Mouse (Mus musculus): ENCODE measurements around the gene Cpsf4l. TPM values are rescaled to one million over a fixed set of nuclear protein-coding genes. Genes with fewer than 3 reads are reported as not detected.

Gene Cpsf4l
- total and polyA plus RNA-seq, 3 experiments = not detected

DNA sequence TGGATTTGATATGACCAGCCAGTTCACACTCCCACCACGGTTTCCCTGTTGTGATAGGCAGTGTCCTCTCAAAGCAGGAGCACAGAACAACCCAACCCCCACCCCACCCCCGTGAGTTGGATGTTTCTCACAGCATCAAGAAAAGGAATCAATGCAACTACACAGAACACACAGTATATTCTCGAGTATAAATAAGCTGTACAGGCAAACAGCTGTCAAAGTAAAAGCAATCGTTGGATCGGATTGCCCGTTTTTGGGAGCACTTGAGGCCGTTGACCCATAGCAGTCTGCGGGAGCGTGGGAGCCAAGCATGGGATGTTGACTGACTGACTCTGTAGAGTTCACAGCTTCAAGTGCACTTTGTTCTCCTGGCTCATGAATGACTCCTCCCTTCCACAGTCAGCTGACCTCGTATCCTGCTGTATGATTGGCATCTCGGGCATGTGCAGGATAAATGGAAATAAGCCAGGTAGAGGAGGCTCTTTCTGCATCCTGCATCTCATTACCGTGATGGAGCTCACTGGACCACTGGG lies 11.7 kb downstream of the Cpsf4l start:
- no peaks in the 10 kb centered on the region for H3K27me3 ChIP-seq (ENCODE audit: insufficient read depth, low read length)
- H3K4me3 ChIP-seq (ENCODE audit: low read depth, low read length) = no peak overlapping the region
- H3K4me1 ChIP-seq (ENCODE audit: insufficient read depth, low read depth, low read length) = no peaks in the 10 kb centered on the region
- DNase-seq (ENCODE audit: low spot score) (no peak), ATAC-seq (ENCODE audit: extremely low read depth, insufficient number of reproducible peaks, low FRiP score, poor library complexity, severe bottlenecking) (no peak)
- no peak for TF ChIP-seq POLR2AphosphoS5 (IDR thresholded peaks at IDR 0.05; ENCODE audit: insufficient replicate concordance, low read depth, low read length)
- no peak for TF ChIP-seq CTCF (IDR thresholded peaks at IDR 0.05; ENCODE audit: low read depth, low read length)
- TF ChIP-seq TAL1 (conservative IDR thresholded peaks at IDR 0.05; ENCODE audit: low read depth, low read length) = no peak
- no peak for TF ChIP-seq GATA2 (IDR thresholded peaks at IDR 0.05; ENCODE audit: borderline replicate concordance, low read depth, low read length)
- TF ChIP-seq GATA1 (IDR thresholded peaks at IDR 0.05; ENCODE audit: borderline replicate concordance, low read length) = no peak
- H3K9me3 ChIP-seq (replicated peaks) = no peaks in the 10 kb centered on the region
- peaks cover 48% of the 10 kb centered on the region for H3K36me3 ChIP-seq (replicated peaks)

- DNase-seq (ENCODE audit: low spot score) (no peak), ATAC-seq (ENCODE audit: extremely low read depth, insufficient number of reproducible peaks, low FRiP score, poor library complexity, severe bottlenecking) (no peak)
- H3K9me3 ChIP-seq (replicated peaks) = no peaks in the 10 kb centered on the region
- H3K27me3 ChIP-seq (ENCODE audit: insufficient read depth, low read length) = no peaks in the 10 kb centered on the region
- peaks cover 53% of the 10 kb centered on the region for H3K36me3 ChIP-seq (replicated peaks)
- no peak overlapping the region for H3K4me3 ChIP-seq (ENCODE audit: low read depth, low read length)
- TF ChIP-seq GATA1 (IDR thresholded peaks at IDR 0.05; ENCODE audit: borderline replicate concordance, low read length) = no peak
- no peak for TF ChIP-seq TAL1 (conservative IDR thresholded peaks at IDR 0.05; ENCODE audit: low read depth, low read length)
- TF ChIP-seq CTCF (IDR thresholded peaks at IDR 0.05; ENCODE audit: low read depth, low read length) = no peak
- TF ChIP-seq POLR2AphosphoS5 (IDR thresholded peaks at IDR 0.05; ENCODE audit: insufficient replicate concordance, low read depth, low read length) = no peak
- no peak for TF ChIP-seq GATA2 (IDR thresholded peaks at IDR 0.05; ENCODE audit: borderline replicate concordance, low read depth, low read length)
- no peaks in the 10 kb centered on the region for H3K4me1 ChIP-seq (ENCODE audit: insufficient read depth, low read depth, low read length)
These were observed 12.2 kb downstream of the Cpsf4l start for GRCm38 (mm10) chr11:113697571-113697970.

DNA sequence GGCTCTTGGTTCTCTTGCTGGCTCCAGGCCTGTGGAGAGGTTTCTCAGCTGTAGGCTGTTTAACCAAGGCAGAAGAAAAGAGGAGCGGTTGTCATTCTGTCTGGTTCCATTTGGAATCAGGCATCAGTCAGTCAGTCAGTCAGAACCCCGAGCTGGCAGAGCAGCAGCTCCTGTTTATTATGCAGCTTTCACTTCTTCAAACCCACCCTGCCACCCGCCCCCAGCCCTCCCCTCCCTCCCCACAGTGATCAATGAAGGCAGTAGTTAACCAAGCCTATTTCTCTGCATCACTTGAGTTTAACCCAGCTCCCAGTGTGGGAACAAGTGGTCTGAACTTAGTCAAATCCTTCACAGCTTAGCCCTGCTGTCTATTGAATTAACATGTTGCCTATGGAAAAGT lies 18.0 kb downstream of the Cpsf4l start:
- peaks cover 25% of the 10 kb centered on the region for H3K4me1 ChIP-seq (ENCODE audit: insufficient read depth, low read depth, low read length)
- ATAC-seq (ENCODE audit: extremely low read depth, insufficient number of reproducible peaks, low FRiP score, poor library complexity, severe bottlenecking) (no peak), DNase-seq (ENCODE audit: low spot score) (no peak)
- TF ChIP-seq POLR2AphosphoS5 (IDR thresholded peaks at IDR 0.05; ENCODE audit: insufficient replicate concordance, low read depth, low read length) = no peak
- no peak for TF ChIP-seq CTCF (IDR thresholded peaks at IDR 0.05; ENCODE audit: low read depth, low read length)
- TF ChIP-seq TAL1 (conservative IDR thresholded peaks at IDR 0.05; ENCODE audit: low read depth, low read length) = no peak
- TF ChIP-seq GATA1 (IDR thresholded peaks at IDR 0.05; ENCODE audit: borderline replicate concordance, low read length) = no peak
- no peak for TF ChIP-seq GATA2 (IDR thresholded peaks at IDR 0.05; ENCODE audit: borderline replicate concordance, low read depth, low read length)
- H3K9me3 ChIP-seq (replicated peaks) = no peaks in the 10 kb centered on the region
- H3K4me3 ChIP-seq (ENCODE audit: low read depth, low read length) = no peak overlapping the region
- peaks cover 94% of the 10 kb centered on the region for H3K36me3 ChIP-seq (replicated peaks)
- no peaks in the 10 kb centered on the region for H3K27me3 ChIP-seq (ENCODE audit: insufficient read depth, low read length)

GRCm38 (mm10) chr11:113691318-113691717 lies 18.5 kb downstream of the Cpsf4l start:
- no peak overlapping the region for H3K4me3 ChIP-seq (ENCODE audit: low read depth, low read length)

DNA sequence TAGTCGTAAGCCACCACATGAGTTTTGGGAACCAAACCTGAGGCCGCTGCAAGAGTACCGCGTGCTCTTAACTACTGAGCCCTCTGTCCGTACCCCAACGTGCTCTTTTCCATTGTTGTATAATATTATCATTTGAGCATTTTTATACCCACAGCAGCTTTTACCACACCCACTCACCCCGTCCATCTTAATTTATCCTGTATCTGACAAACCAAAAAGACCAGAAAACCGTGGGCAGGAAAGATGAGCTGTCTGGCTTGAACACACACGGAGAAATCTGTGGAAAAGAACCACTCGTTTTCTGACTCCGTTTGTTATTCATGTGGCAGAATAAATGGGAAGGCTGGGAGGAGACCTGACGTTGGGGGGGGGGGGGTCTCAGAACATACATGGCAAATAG lies 19.3 kb downstream of the Cpsf4l start:
- ATAC-seq (ENCODE audit: extremely low read depth, insufficient number of reproducible peaks, low FRiP score, poor library complexity, severe bottlenecking) (no peak), DNase-seq (ENCODE audit: low spot score) (no peak)
- TF ChIP-seq GATA2 (IDR thresholded peaks at IDR 0.05; ENCODE audit: borderline replicate concordance, low read depth, low read length) (no peak), POLR2AphosphoS5 (IDR thresholded peaks at IDR 0.05; ENCODE audit: insufficient replicate concordance, low read depth, low read length) (no peak), CTCF (IDR thresholded peaks at IDR 0.05; ENCODE audit: low read depth, low read length) (no peak), GATA1 (IDR thresholded peaks at IDR 0.05; ENCODE audit: borderline replicate concordance, low read length) (no peak), TAL1 (conservative IDR thresholded peaks at IDR 0.05; ENCODE audit: low read depth, low read length) (no peak)

More at GRCm38 (mm10) chr11:113691318-113691717, 18.5 kb downstream of the Cpsf4l start:
- DNase-seq (ENCODE audit: low spot score) = no peak
- Histone ChIP-seq H3K36me3 (replicated peaks) (peaks cover 95% of the 10 kb centered on the region), H3K4me1 (ENCODE audit: insufficient read depth, low read depth, low read length) (peaks cover 30% of the 10 kb centered on the region), H3K9me3 (replicated peaks) (no peaks in the 10 kb centered on the region), H3K27me3 (ENCODE audit: insufficient read depth, low read length) (no peaks in the 10 kb centered on the region)
- TF ChIP-seq POLR2AphosphoS5 (IDR thresholded peaks at IDR 0.05; ENCODE audit: insufficient replicate concordance, low read depth, low read length) (no peak), TAL1 (conservative IDR thresholded peaks at IDR 0.05; ENCODE audit: low read depth, low read length) (no peak), GATA1 (IDR thresholded peaks at IDR 0.05; ENCODE audit: borderline replicate concordance, low read length) (no peak), CTCF (IDR thresholded peaks at IDR 0.05; ENCODE audit: low read depth, low read length) (no peak), GATA2 (IDR thresholded peaks at IDR 0.05; ENCODE audit: borderline replicate concordance, low read depth, low read length) (no peak)
- no peak for ATAC-seq (ENCODE audit: extremely low read depth, insufficient number of reproducible peaks, low FRiP score, poor library complexity, severe bottlenecking)

GRCm38 (mm10) chr11:113687031-113687430 lies 22.8 kb downstream of the Cpsf4l start:
- H3K27me3 ChIP-seq (ENCODE audit: insufficient read depth, low read length) = no peaks in the 10 kb centered on the region
- no peak overlapping the region for H3K4me3 ChIP-seq (ENCODE audit: low read depth, low read length)
- peaks cover 45% of the 10 kb centered on the region for H3K4me1 ChIP-seq (ENCODE audit: insufficient read depth, low read depth, low read length)
- no peak for TF ChIP-seq CTCF (IDR thresholded peaks at IDR 0.05; ENCODE audit: low read depth, low read length)
- TF ChIP-seq GATA1 (IDR thresholded peaks at IDR 0.05; ENCODE audit: borderline replicate concordance, low read length) = no peak
- TF ChIP-seq GATA2 (IDR thresholded peaks at IDR 0.05; ENCODE audit: borderline replicate concordance, low read depth, low read length) = no peak
- TF ChIP-seq TAL1 (conservative IDR thresholded peaks at IDR 0.05; ENCODE audit: low read depth, low read length) = no peak
- no peak for TF ChIP-seq POLR2AphosphoS5 (IDR thresholded peaks at IDR 0.05; ENCODE audit: insufficient replicate concordance, low read depth, low read length)
- DNase-seq (ENCODE audit: low spot score) (no peak), ATAC-seq (ENCODE audit: extremely low read depth, insufficient number of reproducible peaks, low FRiP score, poor library complexity, severe bottlenecking) (no peak)
- H3K36me3 ChIP-seq (replicated peaks) = peaks cover 55% of the 10 kb centered on the region
- H3K9me3 ChIP-seq (replicated peaks) = no peaks in the 10 kb centered on the region

More for the DNA sequence above, 19.3 kb downstream of the Cpsf4l start:
- Histone ChIP-seq H3K9me3 (replicated peaks) (no peaks in the 10 kb centered on the region), H3K4me3 (ENCODE audit: low read depth, low read length) (no peak overlapping the region), H3K4me1 (ENCODE audit: insufficient read depth, low read depth, low read length) (peaks cover 35% of the 10 kb centered on the region), H3K27me3 (ENCODE audit: insufficient read depth, low read length) (no peaks in the 10 kb centered on the region), H3K36me3 (replicated peaks) (peaks cover 88% of the 10 kb centered on the region)
